Mouse (Mus musculus): Measurements from ENCODE around the gene Eif2b3. TPM values are rescaled to one million over a fixed set of nuclear protein-coding genes. Genes with fewer than 3 reads are reported as not detected.

Eif2b3 gene
- polyA plus RNA-seq, 1 experiment, result 36.3 TPM

- Histone ChIP-seq H3K79me2 (ENCODE audit: control insufficient read depth, insufficient read depth) (no peaks in the 10 kb centered on the region), H3K27me3 (ENCODE audit: control insufficient read depth, insufficient read depth, insufficient read length) (no peaks in the 10 kb centered on the region), H3K4me3 (no peak overlapping the region), H3ac (ENCODE audit: control insufficient read depth, insufficient read length) (no peak overlapping the region), H3K36me3 (ENCODE audit: control insufficient read depth, insufficient read depth) (peaks cover 9% of the 10 kb centered on the region), H3K4me2 (ENCODE audit: low read depth) (no peak overlapping the region)
- TF ChIP-seq E2F4 (IDR thresholded peaks at IDR 0.05; ENCODE audit: insufficient read depth) (no peak), USF1 (IDR thresholded peaks at IDR 0.05; ENCODE audit: low read depth) (no peak), TCF12 (IDR thresholded peaks at IDR 0.05; ENCODE audit: insufficient read depth, poor library complexity, severe bottlenecking) (no peak), MAX (IDR thresholded peaks at IDR 0.05; ENCODE audit: low read depth) (no peak), SRF (IDR thresholded peaks at IDR 0.05; ENCODE audit: control insufficient read depth, insufficient read length, low read depth) (no peak), POLR2AphosphoS2 (IDR thresholded peaks at IDR 0.05; ENCODE audit: insufficient read length, low read depth) (no peak), TCF3 (IDR thresholded peaks at IDR 0.05; ENCODE audit: insufficient read length, low read depth) (no peak), CEBPB (IDR thresholded peaks at IDR 0.05; ENCODE audit: insufficient read depth, poor library complexity, severe bottlenecking) (no peak), MYOG (IDR thresholded peaks at IDR 0.05; ENCODE audit: control insufficient read depth in 1 of 3, insufficient read depth in 1 of 3, insufficient read length in 2 of 3, low read depth in 2 of 3) (no peak), MYOD1 (IDR thresholded peaks at IDR 0.05; ENCODE audit: control insufficient read depth in 1 of 3, insufficient read length in 2 of 3, low read depth in 2 of 3) (no peak), REST (IDR thresholded peaks at IDR 0.05; ENCODE audit: insufficient read depth, insufficient read length) (no peak), POLR2A (IDR thresholded peaks at IDR 0.05; ENCODE audit: insufficient read length, low read depth) (no peak)
Measured at GRCm38 (mm10) chr4:116987122-116987456, 32.1 kb upstream of the Eif2b3 start.

- Histone ChIP-seq H3ac (ENCODE audit: control insufficient read depth, insufficient read length) (no peak overlapping the region), H3K4me3 (no peak overlapping the region), H3K4me2 (ENCODE audit: low read depth) (no peak overlapping the region), H3K36me3 (ENCODE audit: control insufficient read depth, insufficient read depth) (peaks cover 9% of the 10 kb centered on the region), H3K79me2 (ENCODE audit: control insufficient read depth, insufficient read depth) (no peaks in the 10 kb centered on the region), H3K27me3 (ENCODE audit: control insufficient read depth, insufficient read depth, insufficient read length) (no peaks in the 10 kb centered on the region)
- TF ChIP-seq REST (IDR thresholded peaks at IDR 0.05; ENCODE audit: insufficient read depth, insufficient read length) (no peak), CEBPB (IDR thresholded peaks at IDR 0.05; ENCODE audit: insufficient read depth, poor library complexity, severe bottlenecking) (no peak), SRF (IDR thresholded peaks at IDR 0.05; ENCODE audit: control insufficient read depth, insufficient read length, low read depth) (no peak), E2F4 (IDR thresholded peaks at IDR 0.05; ENCODE audit: insufficient read depth) (no peak), TCF12 (IDR thresholded peaks at IDR 0.05; ENCODE audit: insufficient read depth, poor library complexity, severe bottlenecking) (no peak), MYOD1 (IDR thresholded peaks at IDR 0.05; ENCODE audit: control insufficient read depth in 1 of 3, insufficient read length in 2 of 3, low read depth in 2 of 3) (no peak)
Measured at GRCm38 (mm10) chr4:116989731-116990130, 29.5 kb upstream of the Eif2b3 start.

GRCm38 (mm10) chr4:116991366-116991765 is 27.8 kb upstream of the Eif2b3 start:
- Histone ChIP-seq H3K4me2 (ENCODE audit: low read depth) (no peak overlapping the region), H3K4me3 (no peak overlapping the region), H3K79me2 (ENCODE audit: control insufficient read depth, insufficient read depth) (no peaks in the 10 kb centered on the region), H3ac (ENCODE audit: control insufficient read depth, insufficient read length) (no peak overlapping the region), H3K36me3 (ENCODE audit: control insufficient read depth, insufficient read depth) (peaks cover 9% of the 10 kb centered on the region), H3K27me3 (ENCODE audit: control insufficient read depth, insufficient read depth, insufficient read length) (no peaks in the 10 kb centered on the region)
- TF ChIP-seq MYOD1 (IDR thresholded peaks at IDR 0.05; ENCODE audit: control insufficient read depth in 1 of 3, insufficient read length in 2 of 3, low read depth in 2 of 3) (peak in 2 of 3 experiments; percentile 30 to 46), E2F4 (IDR thresholded peaks at IDR 0.05; ENCODE audit: insufficient read depth) (no peak)

GRCm38 (mm10) chr4:116993672-116994621 is 25.3 kb upstream of the Eif2b3 start, which contains the start of gene Urod:
Urod (minus strand) TSS chr4:116994413.
- Histone ChIP-seq H3K4me2 (ENCODE audit: low read depth) (peak within 1 kb of the TSS; percentile 99), H3K36me3 (ENCODE audit: control insufficient read depth, insufficient read depth) (peaks cover 9% of the 10 kb centered on the region), H3K79me2 (ENCODE audit: control insufficient read depth, insufficient read depth) (no peaks in the 10 kb centered on the region), H3ac (ENCODE audit: control insufficient read depth, insufficient read length) (peak within 1 kb of the TSS; percentile 43), H3K4me3 (peak within 1 kb of the TSS; percentile 54), H3K27me3 (ENCODE audit: control insufficient read depth, insufficient read depth, insufficient read length) (no peaks in the 10 kb centered on the region)
- TF ChIP-seq USF1 (IDR thresholded peaks at IDR 0.05; ENCODE audit: low read depth) (peak; percentile 97), MAX (IDR thresholded peaks at IDR 0.05; ENCODE audit: low read depth) (no peak), CEBPB (IDR thresholded peaks at IDR 0.05; ENCODE audit: insufficient read depth, poor library complexity, severe bottlenecking) (no peak), E2F4 (IDR thresholded peaks at IDR 0.05; ENCODE audit: insufficient read depth) (no peak), REST (IDR thresholded peaks at IDR 0.05; ENCODE audit: insufficient read depth, insufficient read length) (no peak), SRF (IDR thresholded peaks at IDR 0.05; ENCODE audit: control insufficient read depth, insufficient read length, low read depth) (no peak), TCF3 (IDR thresholded peaks at IDR 0.05; ENCODE audit: insufficient read length, low read depth) (peak; percentile 33), MYOD1 (IDR thresholded peaks at IDR 0.05; ENCODE audit: control insufficient read depth in 1 of 3, insufficient read length in 2 of 3, low read depth in 2 of 3) (peak; percentile 46 to 94 (median 92)), POLR2AphosphoS2 (IDR thresholded peaks at IDR 0.05; ENCODE audit: insufficient read length, low read depth) (peak; percentile 65), TCF12 (IDR thresholded peaks at IDR 0.05; ENCODE audit: insufficient read depth, poor library complexity, severe bottlenecking) (peak; percentile 81), POLR2A (IDR thresholded peaks at IDR 0.05; ENCODE audit: insufficient read length, low read depth) (peak; percentile 66), MYOG (IDR thresholded peaks at IDR 0.05; ENCODE audit: control insufficient read depth in 1 of 3, insufficient read depth in 1 of 3, insufficient read length in 2 of 3, low read depth in 2 of 3) (peak; percentile 88 to 98 (median 93))
